Mouse (Mus musculus) spleen, adult 2 months (tissue): ENCODE results near the gene Mylk4.

ENCODE experiments used
- CTCF ChIP-seq: fragments of 200-500 bp; IDR thresholded peaks from 2 replicates; pipeline ENCODE4 v1.5.1; 2011; ENCODE audit warnings: mild to moderate bottlenecking, inconsistent platforms; ENCODE audit not compliant: insufficient read depth, insufficient read length, insufficient replicate concordance; ENCODE audit errors: extremely low read depth
- POLR2A ChIP-seq: fragments of 200-500 bp; IDR thresholded peaks from 2 replicates; pipeline ENCODE4 v1.6.1; 2011; ENCODE audit warnings: low read depth, low read length, inconsistent platforms

DNA sequence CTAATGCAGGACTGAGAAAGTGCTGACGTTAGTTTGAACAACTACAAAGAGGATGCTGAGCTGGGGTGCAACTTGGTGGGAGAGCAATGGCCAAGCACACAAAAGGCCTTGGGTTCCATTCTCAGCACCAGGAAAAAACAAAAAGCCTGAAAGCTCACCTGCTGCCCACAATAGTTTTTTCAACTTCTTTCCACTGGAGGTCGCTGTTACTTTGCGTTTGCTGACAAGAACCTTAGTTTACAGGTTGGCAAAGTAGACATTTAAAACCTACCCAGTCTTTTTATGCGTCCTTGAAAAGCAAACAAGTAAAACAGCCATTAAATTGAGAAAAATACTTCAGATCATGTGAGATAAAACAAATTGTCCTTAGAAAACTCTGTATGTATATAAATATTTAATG lies 15.7 kb downstream of the Mylk4 start:
- no peak for TF ChIP-seq CTCF
- no peak for TF ChIP-seq POLR2A
